Mouse (Mus musculus) G1E (cell line): Measurements from ENCODE around the gene Nsmce4a. TPM values are rescaled to one million over a fixed set of nuclear protein-coding genes. Genes with fewer than 3 reads are reported as not detected.

Experiments
- ATAC-seq: 2 replicates; pipeline ENCODE4 v1.8.0; 2016; ENCODE audit warnings: mild to moderate bottlenecking; ENCODE audit not compliant: insufficient number of reproducible peaks, poor library complexity, low FRiP score, severe bottlenecking; ENCODE audit errors: extremely low read depth
- DNase-seq: peaks from one replicate; pipeline ENCODE4 v3.0.0; 2012; ENCODE audit warnings: low spot score
- H3K27me3 ChIP-seq: 2 replicates; pipeline ENCODE4 v1.6.1; 2012; ENCODE audit warnings: mild to moderate bottlenecking, low read length, inconsistent platforms; ENCODE audit not compliant: insufficient read depth
- H3K36me3 ChIP-seq: replicated peaks from 2 replicates; pipeline ENCODE3; 2012; ENCODE audit warnings: mild to moderate bottlenecking, inconsistent platforms
- H3K4me1 ChIP-seq: 2 replicates; pipeline ENCODE4 v1.6.1; 2012; ENCODE audit warnings: low read depth, low read length, inconsistent platforms, mixed read lengths; ENCODE audit not compliant: insufficient read depth
- H3K4me3 ChIP-seq: 2 replicates; pipeline ENCODE4 v1.5.1; 2012; ENCODE audit warnings: low read depth, mild to moderate bottlenecking, inconsistent platforms, low read length, moderate library complexity, mixed read lengths
- H3K9me3 ChIP-seq: replicated peaks from 2 replicates; pipeline ENCODE4 v1.6.1; 2012; ENCODE audit warnings: inconsistent platforms
- CTCF ChIP-seq: IDR thresholded peaks from 2 replicates; pipeline ENCODE4 v1.5.1; 2012; ENCODE audit warnings: low read depth, low read length, inconsistent platforms, mixed read lengths
- GATA1 ChIP-seq: IDR thresholded peaks from 2 replicates; pipeline ENCODE4 v1.6.1; 2012; ENCODE audit warnings: borderline replicate concordance, low read length, inconsistent platforms, mixed read lengths
- GATA2 ChIP-seq: IDR thresholded peaks from 2 replicates; pipeline ENCODE4 v1.6.1; 2012; ENCODE audit warnings: low read depth, low read length, inconsistent platforms, borderline replicate concordance
- POLR2AphosphoS5 ChIP-seq: IDR thresholded peaks from 2 replicates; pipeline ENCODE4 v1.6.1; 2012; ENCODE audit warnings: low read depth, low read length, inconsistent platforms; ENCODE audit not compliant: insufficient replicate concordance
- TAL1 ChIP-seq: conservative IDR thresholded peaks from 2 replicates; pipeline ENCODE4 v1.6.1; 2012; ENCODE audit warnings: low read depth, low read length, inconsistent platforms, mixed read lengths
- polyA plus RNA-seq: library from polyadenylated mRNA; stranded (reverse); fragments of >175 nt; gene quantifications from 2 replicates; pipeline ENCODE4 v1.2.3, GENCODE M21; 2012
- total RNA-seq, 2 experiments: library from RNA; stranded (forward) in 1 of 2; stranded (reverse) in 1 of 2; fragments of 200-1000 nt in 1 of 2; fragments of >200 nt in 1 of 2; fragmentation: Nextera tagmentation in 1 of 2; gene quantifications; 2 replicates each; pipeline ENCODE4 v1.2.3; 2014 to 2017

The Nsmce4a gene
- total and polyA plus RNA-seq, 3 experiments = 77.9 to 149 (median 103) TPM

DNA sequence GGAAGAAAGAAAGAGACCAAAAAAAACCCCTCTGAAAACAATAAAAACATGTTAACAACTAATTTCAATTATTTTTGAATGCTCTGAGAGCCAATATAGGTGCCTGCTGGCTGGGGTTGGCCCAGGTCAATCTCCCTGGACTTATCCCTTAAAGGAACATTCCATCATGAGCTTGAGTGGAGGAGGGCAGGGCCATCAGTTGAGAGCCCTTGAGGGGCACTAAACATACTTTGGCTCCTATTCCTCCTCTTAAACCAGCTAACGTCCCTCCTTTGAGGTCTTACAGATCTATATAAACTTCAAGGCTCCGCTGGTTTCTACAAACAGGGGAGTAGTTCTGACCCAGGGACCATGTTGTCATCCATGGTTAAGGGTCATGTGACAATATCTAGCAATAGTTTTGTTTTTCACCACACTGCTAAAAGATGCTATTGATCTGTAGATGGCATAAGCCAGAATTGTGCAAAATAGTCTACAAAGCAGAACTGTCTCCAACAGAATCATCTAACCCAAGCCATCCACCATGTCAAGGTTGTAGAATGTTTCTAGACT, 13.7 kb upstream of the Nsmce4a start:
- no peak for DNase-seq
- H3K27me3 ChIP-seq = no peaks in the 10 kb centered on the region

DNA sequence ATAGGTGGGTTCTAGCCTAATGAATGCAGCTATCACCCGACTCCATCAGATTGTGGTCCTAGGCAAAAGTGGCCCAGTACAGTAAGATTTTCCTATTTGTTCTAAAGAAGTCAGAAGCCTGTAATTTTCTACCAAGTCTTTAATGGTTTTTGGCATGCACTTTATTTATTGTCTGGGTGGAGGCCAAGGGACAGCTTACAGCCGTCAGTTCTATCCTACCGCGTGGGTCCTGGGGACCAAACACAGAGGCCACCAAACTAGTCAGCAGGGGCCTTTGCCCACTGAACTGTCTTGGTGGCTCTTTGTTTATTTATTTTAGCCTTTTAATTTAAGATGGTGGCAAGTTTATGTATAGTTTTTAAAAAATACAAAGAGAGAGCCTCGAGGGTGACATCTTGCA, 5.7 kb upstream of the Nsmce4a start:
- ATAC-seq = no peak
- H3K9me3 ChIP-seq = peaks cover 10% of the 10 kb centered on the region

More for the DNA sequence above, 13.7 kb upstream of the Nsmce4a start:
- Histone ChIP-seq H3K4me1 (no peaks in the 10 kb centered on the region), H3K36me3 (no peaks in the 10 kb centered on the region), H3K4me3 (no peak overlapping the region), H3K9me3 (peaks cover 10% of the 10 kb centered on the region)
- no peak for ATAC-seq
- TF ChIP-seq CTCF (no peak), TAL1 (no peak), GATA2 (no peak), GATA1 (no peak), POLR2AphosphoS5 (no peak)

DNA sequence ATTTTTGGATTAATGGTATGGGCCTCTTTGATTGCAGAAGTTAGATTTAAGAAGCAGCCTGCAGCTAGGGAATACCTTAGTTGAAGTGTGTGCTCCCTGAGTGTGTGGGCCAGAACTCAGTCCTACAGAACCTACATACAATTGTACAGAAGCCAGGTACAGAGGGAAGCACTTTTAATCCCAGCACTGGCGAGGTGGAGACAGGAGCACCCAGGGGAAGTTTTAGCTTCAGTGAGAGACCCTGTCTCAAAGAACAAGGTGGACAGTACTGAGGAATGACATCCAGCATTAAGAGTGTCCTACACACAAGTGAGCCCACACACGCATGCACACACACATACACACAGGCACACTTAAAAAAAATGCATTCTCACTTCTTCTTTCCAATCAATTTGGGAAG, 5.1 kb upstream of the Nsmce4a start:
- TF ChIP-seq TAL1 (no peak), GATA1 (no peak), CTCF (no peak), POLR2AphosphoS5 (no peak), GATA2 (no peak)
- no peak for ATAC-seq

More for the DNA sequence above, 5.7 kb upstream of the Nsmce4a start:
- TF ChIP-seq POLR2AphosphoS5 (no peak), GATA1 (no peak), CTCF (no peak), GATA2 (no peak), TAL1 (no peak)
- DNase-seq = no peak
- no peak overlapping the region for H3K4me3 ChIP-seq
- H3K36me3 ChIP-seq = no peaks in the 10 kb centered on the region
- H3K4me1 ChIP-seq = no peaks in the 10 kb centered on the region
- no peaks in the 10 kb centered on the region for H3K27me3 ChIP-seq

DNA sequence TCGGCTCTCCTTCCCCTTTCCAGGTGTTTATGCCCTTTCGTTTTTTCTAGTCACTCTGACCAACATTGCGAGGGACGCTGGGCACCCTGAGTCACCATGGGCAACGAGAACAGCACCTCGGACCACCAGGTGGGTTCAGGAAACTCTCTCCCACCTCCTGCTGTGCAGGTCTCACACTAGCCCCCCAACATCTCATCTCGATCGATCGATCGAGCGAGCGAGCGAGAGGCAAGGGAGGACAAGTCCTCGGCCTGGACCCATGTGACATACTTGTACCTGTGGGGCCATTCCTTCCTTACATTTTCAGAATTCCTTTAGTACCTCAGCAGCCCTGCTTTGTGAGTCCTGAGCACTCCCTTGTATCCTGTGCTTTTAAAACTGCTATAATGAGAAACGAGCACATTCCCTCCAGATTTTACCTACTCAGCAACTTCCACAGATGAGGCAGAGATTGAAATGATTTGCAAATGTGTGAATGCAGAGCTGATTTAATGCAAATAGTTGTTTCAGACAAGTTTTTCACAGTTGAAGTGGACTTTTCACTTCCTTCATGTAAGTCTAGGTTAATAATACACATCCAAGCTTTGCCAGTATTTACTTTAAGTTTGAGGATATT, 4.6 kb upstream of the Nsmce4a start, which contains the start of gene Tacc2:
Gene Tacc2 (plus strand): TSS at position 51 of the 616 bp plus-strand sequence.
- no peaks in the 10 kb centered on the region for H3K36me3 ChIP-seq
- no peak for DNase-seq
- peaks cover 4% of the 10 kb centered on the region for H3K9me3 ChIP-seq
- no peak for TF ChIP-seq GATA2
- TF ChIP-seq POLR2AphosphoS5 = no peak
- TF ChIP-seq CTCF = no peak
- no peak for TF ChIP-seq GATA1
- no peak for TF ChIP-seq TAL1
- no peaks in the 10 kb centered on the region for H3K27me3 ChIP-seq
- no peak for ATAC-seq
- H3K4me3 ChIP-seq = no peak within 1 kb of the TSS
- H3K4me1 ChIP-seq = no peaks in the 10 kb centered on the region

More for the DNA sequence above, 5.1 kb upstream of the Nsmce4a start:
- no peak for DNase-seq
- no peaks in the 10 kb centered on the region for H3K27me3 ChIP-seq
- H3K4me1 ChIP-seq = no peaks in the 10 kb centered on the region
- no peak overlapping the region for H3K4me3 ChIP-seq
- peaks cover 7% of the 10 kb centered on the region for H3K9me3 ChIP-seq
- no peaks in the 10 kb centered on the region for H3K36me3 ChIP-seq

DNA sequence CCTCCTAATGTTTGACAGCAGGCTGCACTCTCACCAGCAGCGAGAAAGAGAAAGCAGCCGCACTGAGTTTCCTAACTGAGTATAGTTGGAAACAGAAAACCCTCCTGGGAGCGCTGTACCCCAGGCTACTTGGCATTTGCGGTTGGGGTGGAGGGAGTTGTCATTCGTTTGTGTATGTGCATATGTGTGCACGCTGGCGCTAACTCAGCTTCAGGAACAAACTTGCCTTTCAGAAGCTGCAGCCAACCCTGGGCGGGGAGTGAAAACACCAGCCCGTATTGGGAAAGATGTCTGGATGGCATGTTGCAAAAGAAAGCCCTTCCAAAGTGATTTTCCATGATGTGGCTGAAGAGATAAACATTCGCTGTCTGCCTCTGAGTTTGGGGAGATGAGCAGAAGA, 4.1 kb upstream of the Nsmce4a start:
- TF ChIP-seq TAL1 (no peak), GATA1 (no peak), POLR2AphosphoS5 (no peak), GATA2 (no peak), CTCF (no peak)
- DNase-seq (no peak), ATAC-seq (no peak)
- Histone ChIP-seq H3K4me3 (no peak overlapping the region), H3K27me3 (no peaks in the 10 kb centered on the region), H3K9me3 (peaks cover 4% of the 10 kb centered on the region), H3K36me3 (no peaks in the 10 kb centered on the region), H3K4me1 (no peaks in the 10 kb centered on the region)

DNA sequence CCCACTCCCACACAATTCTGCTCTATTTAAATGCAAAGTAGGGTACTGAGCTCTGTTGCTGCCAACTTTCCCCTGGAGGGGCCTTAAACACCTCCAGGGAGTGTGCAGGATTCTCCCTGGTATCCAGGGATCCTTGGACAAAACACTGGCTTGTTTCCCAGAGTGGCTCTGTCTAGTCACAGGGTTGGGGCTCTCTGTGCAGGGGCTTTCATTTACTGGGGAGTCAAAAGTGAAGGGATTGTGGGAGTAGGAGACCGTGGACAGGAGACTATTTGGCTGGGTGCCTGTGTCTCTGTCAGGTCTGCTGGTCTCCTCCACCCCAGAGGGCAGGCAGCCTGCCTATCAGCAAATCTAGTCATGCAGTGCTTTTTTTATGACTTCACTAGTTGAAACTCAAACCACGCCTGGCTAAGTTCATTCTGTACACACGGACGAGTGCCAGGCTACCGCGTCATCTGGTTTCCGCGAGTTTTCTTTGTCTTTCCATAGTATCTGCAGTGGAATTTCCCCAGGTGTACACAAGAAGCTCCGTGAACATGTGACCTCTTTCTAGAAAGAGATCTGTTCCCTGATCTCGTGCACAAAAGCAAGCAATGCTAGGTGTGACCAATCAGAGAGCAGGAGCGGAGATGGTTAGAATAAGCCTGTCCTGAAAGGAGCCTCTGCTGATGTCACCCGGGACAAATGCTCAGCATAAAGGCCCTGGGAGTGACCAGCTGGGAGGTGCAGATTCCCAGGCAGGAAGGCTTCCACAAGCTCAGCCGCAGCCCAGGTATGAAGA, 1.5 kb upstream of the Nsmce4a start:
- TF ChIP-seq CTCF = no peak
- no peak for TF ChIP-seq POLR2AphosphoS5
- TF ChIP-seq GATA1 = no peak
- TF ChIP-seq TAL1 = no peak
- TF ChIP-seq GATA2 = no peak
- Histone ChIP-seq H3K36me3 (no peaks in the 10 kb centered on the region), H3K4me3 (no peak overlapping the region), H3K4me1 (no peaks in the 10 kb centered on the region), H3K9me3 (no peaks in the 10 kb centered on the region), H3K27me3 (no peaks in the 10 kb centered on the region)
- DNase-seq (no peak), ATAC-seq (no peak)
